Mouse (Mus musculus): Measurements from ENCODE around the gene Dtx4. TPM values are rescaled to one million over a fixed set of nuclear protein-coding genes. Genes with fewer than 3 reads are reported as not detected.

Dtx4 gene
- polyA plus RNA-seq, 1 experiment from 2014 or later: 39.8 TPM

GRCm38 (mm10) chr19:12523377-12523776 lies 22.1 kb upstream of the Dtx4 start:
- 57% methylated on average over 4 of the region's 4 CpGs for WGBS
- DNase-seq (ENCODE audit: low spot score): no peak
- H3K4me3 ChIP-seq (ENCODE audit: low read depth, low read length): no peak overlapping the region
- H3K4me2 ChIP-seq (ENCODE audit: low read depth, low read length, severe bottlenecking): no peak overlapping the region
- no peaks in the 10 kb centered on the region for H3K36me3 ChIP-seq (ENCODE audit: control insufficient read depth, insufficient read depth, low read length)
- no peaks in the 10 kb centered on the region for H3K27me3 ChIP-seq (ENCODE audit: control insufficient read depth, insufficient read depth, low read length)
- H3K9ac ChIP-seq (ENCODE audit: low read length): no peak overlapping the region
- H3K9me3 ChIP-seq (ENCODE audit: control insufficient read depth, low read length): no peaks in the 10 kb centered on the region
- H3K27ac ChIP-seq (ENCODE audit: low read depth, low read length): no peak overlapping the region
- no peak for ATAC-seq (replicated peaks; ENCODE audit: low FRiP score)
- no peaks in the 10 kb centered on the region for H3K4me1 ChIP-seq (replicated peaks; ENCODE audit: control insufficient read depth, insufficient read depth, low read length)

DNA sequence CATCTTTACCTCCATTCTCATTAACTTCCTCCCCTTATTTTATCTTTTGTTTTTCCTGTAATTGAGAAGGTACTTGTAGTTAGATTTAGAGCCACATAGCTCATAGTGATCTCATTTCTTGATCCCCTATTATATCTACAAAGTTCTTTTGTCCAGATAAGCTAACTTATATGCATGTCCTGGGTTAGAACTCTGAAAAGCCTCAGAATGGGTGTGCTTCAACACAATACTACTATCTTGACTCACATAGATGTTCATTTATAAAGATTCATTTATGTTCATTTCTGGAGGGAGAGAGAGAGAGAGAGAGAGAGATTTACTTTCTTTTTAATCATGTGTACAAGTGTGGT lies 17.3 kb upstream of the Dtx4 start:
- Histone ChIP-seq H3K27me3 (ENCODE audit: control insufficient read depth, insufficient read depth, low read length) (no peaks in the 10 kb centered on the region), H3K36me3 (ENCODE audit: control insufficient read depth, insufficient read depth, low read length) (no peaks in the 10 kb centered on the region), H3K9ac (ENCODE audit: low read length) (peak overlapping the region; percentile 72; the same call in 1 of the 2 replicates), H3K4me2 (ENCODE audit: low read depth, low read length, severe bottlenecking) (no peak overlapping the region; the same call in 1 of the 2 replicates), H3K9me3 (ENCODE audit: control insufficient read depth, low read length) (no peaks in the 10 kb centered on the region), H3K4me1 (replicated peaks; ENCODE audit: control insufficient read depth, insufficient read depth, low read length) (no peaks in the 10 kb centered on the region), H3K27ac (ENCODE audit: low read depth, low read length) (no peak overlapping the region), H3K4me3 (ENCODE audit: low read depth, low read length) (peak overlapping the region; percentile 43; the same call in 1 of the 2 replicates)
- peak; percentile 37; the same call in 1 of the 2 replicates for ATAC-seq (replicated peaks; ENCODE audit: low FRiP score)
- DNase-seq (ENCODE audit: low spot score): no peak

DNA sequence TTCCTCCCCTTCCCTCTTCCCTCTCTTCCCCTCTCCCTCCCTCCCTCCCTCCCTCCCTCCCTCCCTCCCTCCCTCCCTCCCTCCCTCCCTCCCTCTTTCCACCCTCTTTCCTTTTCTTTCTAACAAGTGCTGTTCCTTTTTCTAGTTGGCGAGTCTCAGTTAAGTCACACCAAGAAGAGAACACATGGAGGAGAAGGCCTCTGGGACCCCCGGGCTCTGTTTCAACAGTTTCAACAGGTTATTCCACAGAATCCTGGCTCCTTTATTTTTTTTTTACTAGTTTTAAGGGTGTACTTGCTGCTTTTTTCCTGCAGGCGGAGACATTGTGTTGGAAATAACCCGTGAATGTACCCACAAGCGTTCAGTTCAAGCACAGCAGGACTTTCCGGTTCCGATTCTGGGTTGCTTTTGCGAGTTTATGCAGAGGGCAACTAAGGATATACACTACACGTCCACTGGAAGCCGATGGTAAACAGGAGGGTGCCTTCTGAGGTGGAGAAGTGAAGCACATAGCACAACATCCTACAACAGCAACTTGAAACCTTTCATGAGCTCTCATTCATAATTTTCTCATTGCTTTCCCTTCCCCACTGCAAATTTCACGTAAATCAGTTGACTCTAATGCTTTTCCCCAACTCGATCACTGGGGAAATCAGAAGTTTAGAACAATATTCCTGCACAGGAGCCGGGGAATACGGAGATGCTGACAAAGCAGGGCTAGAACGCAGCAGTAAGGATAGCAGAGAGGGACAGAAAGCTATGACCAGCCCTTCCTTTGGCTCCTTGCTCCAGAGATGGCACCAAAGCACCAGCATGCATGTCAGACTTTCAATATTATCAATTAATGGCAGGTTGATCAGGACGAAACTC lies 16.7 kb upstream of the Dtx4 start:
- Histone ChIP-seq H3K27me3 (ENCODE audit: control insufficient read depth, insufficient read depth, low read length) (no peaks in the 10 kb centered on the region), H3K9ac (ENCODE audit: low read length) (peak overlapping the region; percentile 72), H3K4me2 (ENCODE audit: low read depth, low read length, severe bottlenecking) (peak overlapping the region; percentile 70), H3K9me3 (ENCODE audit: control insufficient read depth, low read length) (no peaks in the 10 kb centered on the region), H3K36me3 (ENCODE audit: control insufficient read depth, insufficient read depth, low read length) (no peaks in the 10 kb centered on the region), H3K4me3 (ENCODE audit: low read depth, low read length) (peak overlapping the region; percentile 43), H3K4me1 (replicated peaks; ENCODE audit: control insufficient read depth, insufficient read depth, low read length) (no peaks in the 10 kb centered on the region), H3K27ac (ENCODE audit: low read depth, low read length) (no peak overlapping the region)
- ATAC-seq (replicated peaks; ENCODE audit: low FRiP score): peak; percentile 86
- 2% methylated on average over 15 of the region's 16 CpGs for WGBS
- peak; percentile 69 for DNase-seq (ENCODE audit: low spot score)

DNA sequence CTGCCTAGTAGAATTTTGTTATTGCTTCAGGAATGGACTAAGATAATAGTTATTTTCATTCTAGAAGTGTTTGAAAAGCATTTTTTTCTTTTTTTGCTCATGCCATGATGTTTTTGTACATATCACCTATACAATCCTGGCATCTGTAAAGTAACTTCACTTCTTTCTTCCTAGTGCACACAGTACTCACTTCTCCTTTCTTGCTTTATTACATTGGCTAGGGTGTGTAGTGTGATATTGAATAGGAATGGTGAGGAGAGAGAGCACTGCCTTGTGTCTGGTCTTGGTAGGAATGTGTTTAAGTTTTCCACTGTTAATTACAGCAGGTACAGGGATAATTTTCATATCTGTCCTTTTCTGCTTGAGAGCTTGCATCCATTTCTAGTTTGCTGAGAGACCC lies 13.4 kb upstream of the Dtx4 start:
- Histone ChIP-seq H3K27ac (ENCODE audit: low read depth, low read length) (no peak overlapping the region), H3K9me3 (ENCODE audit: control insufficient read depth, low read length) (no peaks in the 10 kb centered on the region), H3K36me3 (ENCODE audit: control insufficient read depth, insufficient read depth, low read length) (no peaks in the 10 kb centered on the region), H3K27me3 (ENCODE audit: control insufficient read depth, insufficient read depth, low read length) (no peaks in the 10 kb centered on the region), H3K4me1 (replicated peaks; ENCODE audit: control insufficient read depth, insufficient read depth, low read length) (no peaks in the 10 kb centered on the region), H3K4me2 (ENCODE audit: low read depth, low read length, severe bottlenecking) (no peak overlapping the region), H3K9ac (ENCODE audit: low read length) (no peak overlapping the region), H3K4me3 (ENCODE audit: low read depth, low read length) (no peak overlapping the region)
- ATAC-seq (replicated peaks; ENCODE audit: low FRiP score) (no peak), DNase-seq (ENCODE audit: low spot score) (no peak)

GRCm38 (mm10) chr19:12502756-12503155 lies 1.5 kb upstream of the Dtx4 start:
- 97% methylated on average over 7 of the region's 7 CpGs for WGBS
- Histone ChIP-seq H3K4me2 (ENCODE audit: low read depth, low read length, severe bottlenecking) (no peak overlapping the region), H3K9me3 (ENCODE audit: control insufficient read depth, low read length) (no peaks in the 10 kb centered on the region), H3K4me3 (ENCODE audit: low read depth, low read length) (no peak overlapping the region), H3K27me3 (ENCODE audit: control insufficient read depth, insufficient read depth, low read length) (no peaks in the 10 kb centered on the region), H3K27ac (ENCODE audit: low read depth, low read length) (no peak overlapping the region), H3K9ac (ENCODE audit: low read length) (no peak overlapping the region), H3K4me1 (replicated peaks; ENCODE audit: control insufficient read depth, insufficient read depth, low read length) (0 out of 2 replicates have a peak, but pooled peaks cover 6% of the 10 kb centered on the region), H3K36me3 (ENCODE audit: control insufficient read depth, insufficient read depth, low read length) (no peaks in the 10 kb centered on the region)
- ATAC-seq (replicated peaks; ENCODE audit: low FRiP score): no peak
- DNase-seq (ENCODE audit: low spot score): no peak

GRCm38 (mm10) chr19:12500881-12501311 lies 358 bp downstream of the Dtx4 start:
- Histone ChIP-seq H3K4me2 (ENCODE audit: low read depth, low read length, severe bottlenecking) (peak overlapping the region; percentile 79), H3K4me1 (replicated peaks; ENCODE audit: control insufficient read depth, insufficient read depth, low read length) (peaks cover 6% of the 10 kb centered on the region; the same call in 1 of the 2 replicates), H3K4me3 (ENCODE audit: low read depth, low read length) (peak overlapping the region; percentile 82), H3K9me3 (ENCODE audit: control insufficient read depth, low read length) (no peaks in the 10 kb centered on the region), H3K36me3 (ENCODE audit: control insufficient read depth, insufficient read depth, low read length) (no peaks in the 10 kb centered on the region), H3K9ac (ENCODE audit: low read length) (peak overlapping the region; percentile 96), H3K27me3 (ENCODE audit: control insufficient read depth, insufficient read depth, low read length) (no peaks in the 10 kb centered on the region), H3K27ac (ENCODE audit: low read depth, low read length) (peak overlapping the region; percentile 92)
- ATAC-seq (replicated peaks; ENCODE audit: low FRiP score): peak; percentile 61
- WGBS: under 1% methylated on average over 34 of the region's 38 CpGs
- DNase-seq (ENCODE audit: low spot score): peak; percentile 78

GRCm38 (mm10) chr19:12500124-12500523 lies 1.1 kb downstream of the Dtx4 start:
- 0% methylated on average over 3 of the region's 3 CpGs for WGBS

DNA sequence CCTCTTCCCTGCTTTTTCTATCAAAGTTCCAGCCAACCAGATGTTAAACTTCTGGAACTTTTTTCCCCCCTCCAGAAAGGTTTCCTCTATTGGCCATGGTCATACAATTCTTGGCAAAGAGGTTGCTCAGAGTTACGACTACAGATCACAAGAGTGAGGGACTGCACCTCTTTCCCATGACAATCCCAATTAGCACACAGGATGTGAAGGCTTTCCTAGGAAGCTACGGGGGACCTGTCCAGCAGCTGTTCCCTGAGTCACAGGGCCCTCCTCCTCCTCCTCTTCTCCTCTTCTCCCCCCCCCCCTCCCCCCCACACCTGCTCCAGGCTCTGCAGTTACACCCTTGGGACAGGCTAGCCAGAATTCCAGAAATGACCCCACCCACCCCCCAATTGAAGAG lies 1.8 kb downstream of the Dtx4 start:
- H3K27ac ChIP-seq (ENCODE audit: low read depth, low read length): peak overlapping the region; percentile 92; the same call in 1 of the 2 replicates
- ATAC-seq (replicated peaks; ENCODE audit: low FRiP score) (no peak; the same call in 1 of the 2 replicates), DNase-seq (ENCODE audit: low spot score) (peak; percentile 54)
- H3K4me2 ChIP-seq (ENCODE audit: low read depth, low read length, severe bottlenecking): peak overlapping the region; percentile 79
- peak overlapping the region; percentile 96 for H3K9ac ChIP-seq (ENCODE audit: low read length)
- WGBS: 2% methylated on average over 2 of the region's 2 CpGs
- H3K4me1 ChIP-seq (replicated peaks; ENCODE audit: control insufficient read depth, insufficient read depth, low read length): peaks cover 6% of the 10 kb centered on the region; the same call in 1 of the 2 replicates
- H3K36me3 ChIP-seq (ENCODE audit: control insufficient read depth, insufficient read depth, low read length): no peaks in the 10 kb centered on the region
- H3K27me3 ChIP-seq (ENCODE audit: control insufficient read depth, insufficient read depth, low read length): no peaks in the 10 kb centered on the region
- H3K4me3 ChIP-seq (ENCODE audit: low read depth, low read length): peak overlapping the region; percentile 82
- no peaks in the 10 kb centered on the region for H3K9me3 ChIP-seq (ENCODE audit: control insufficient read depth, low read length)

More at GRCm38 (mm10) chr19:12500124-12500523, 1.1 kb downstream of the Dtx4 start:
- peaks cover 6% of the 10 kb centered on the region; the same call in 1 of the 2 replicates for H3K4me1 ChIP-seq (replicated peaks; ENCODE audit: control insufficient read depth, insufficient read depth, low read length)
- peak overlapping the region; percentile 79 for H3K4me2 ChIP-seq (ENCODE audit: low read depth, low read length, severe bottlenecking)
- H3K9ac ChIP-seq (ENCODE audit: low read length): peak overlapping the region; percentile 96
- ATAC-seq (replicated peaks; ENCODE audit: low FRiP score) (peak; percentile 60), DNase-seq (ENCODE audit: low spot score) (peak; percentile 82)
- no peaks in the 10 kb centered on the region for H3K27me3 ChIP-seq (ENCODE audit: control insufficient read depth, insufficient read depth, low read length)
- H3K4me3 ChIP-seq (ENCODE audit: low read depth, low read length): peak overlapping the region; percentile 82
- H3K36me3 ChIP-seq (ENCODE audit: control insufficient read depth, insufficient read depth, low read length): no peaks in the 10 kb centered on the region
- H3K27ac ChIP-seq (ENCODE audit: low read depth, low read length): peak overlapping the region; percentile 92
- H3K9me3 ChIP-seq (ENCODE audit: control insufficient read depth, low read length): no peaks in the 10 kb centered on the region

Measured in forebrain, embryonic 11.5 days (tissue).